Mouse (Mus musculus): ENCODE measurements around the gene Yipf1. TPM values are rescaled to one million over a fixed set of nuclear protein-coding genes. Genes with fewer than 3 reads are reported as not detected.
A peak's percentile ranks its signal among the peaks of the same experiment; 100 is the strongest.

Yipf1 gene
- polyA plus RNA-seq (2015; fragmentation: Nextera tagmentation; extraction: Ambion mirVana) = 69.3 and 76.8 TPM in 2 replicates

DNA sequence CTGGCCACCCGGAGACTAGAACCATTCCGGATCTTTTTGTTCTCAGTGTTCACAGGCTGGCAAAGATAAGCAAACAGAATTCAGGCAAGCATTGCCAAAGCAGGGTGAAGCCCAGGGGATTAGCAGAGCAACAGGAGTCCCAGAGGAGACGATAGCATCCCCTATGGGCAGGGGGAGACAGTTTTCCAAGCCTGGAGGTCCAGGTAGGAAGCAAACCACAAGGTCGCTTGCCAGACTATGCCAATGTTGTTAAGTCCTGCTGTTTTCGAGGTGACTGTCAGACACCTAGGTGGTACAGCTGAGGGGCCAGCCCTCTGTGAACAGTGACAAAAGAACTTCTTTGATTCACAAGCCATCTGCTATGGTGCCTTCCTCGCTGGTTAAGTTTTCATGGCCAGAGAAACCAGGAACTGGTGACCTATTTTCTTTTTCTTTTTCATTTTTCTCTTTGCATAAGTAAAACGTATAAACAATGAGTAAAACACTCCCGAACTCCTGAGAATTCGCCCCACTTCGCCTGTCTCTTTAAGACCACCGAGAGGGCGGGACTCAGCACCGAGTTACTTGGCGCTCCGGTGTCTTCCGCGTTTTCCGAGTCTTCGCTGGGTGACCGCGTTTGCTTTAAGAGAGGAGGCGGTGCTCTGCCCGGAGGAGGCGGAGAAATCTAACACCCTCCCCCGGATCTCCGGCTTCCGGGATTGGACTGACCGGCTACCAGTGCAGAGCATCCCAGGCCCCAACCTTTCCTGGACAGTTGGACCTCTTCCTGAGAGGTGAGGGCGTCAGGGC lies at the start of gene Yipf1:
Yipf1 (plus strand) TSS at position 674 of the 789 bp plus-strand sequence.
- Histone ChIP-seq H3K9ac (peak within 1 kb of the TSS; percentile 47), H3K27ac (peak within 1 kb of the TSS; percentile 38; the same call in 1 of the 2 replicates), H3K4me2 (replicated peaks) (peak within 1 kb of the TSS; percentile 82), H3K4me1 (replicated peaks) (peaks cover 8% of the 10 kb centered on the region), H3K9me3 (no peaks in the 10 kb centered on the region), H3K36me3 (no peaks in the 10 kb centered on the region), H3K4me3 (replicated peaks) (peak within 1 kb of the TSS; percentile 59), H3K27me3 (replicated peaks) (no peaks in the 10 kb centered on the region)
- ATAC-seq = peak; percentile 95
- under 1% methylated on average over 29 of the region's 29 CpGs for WGBS

DNA sequence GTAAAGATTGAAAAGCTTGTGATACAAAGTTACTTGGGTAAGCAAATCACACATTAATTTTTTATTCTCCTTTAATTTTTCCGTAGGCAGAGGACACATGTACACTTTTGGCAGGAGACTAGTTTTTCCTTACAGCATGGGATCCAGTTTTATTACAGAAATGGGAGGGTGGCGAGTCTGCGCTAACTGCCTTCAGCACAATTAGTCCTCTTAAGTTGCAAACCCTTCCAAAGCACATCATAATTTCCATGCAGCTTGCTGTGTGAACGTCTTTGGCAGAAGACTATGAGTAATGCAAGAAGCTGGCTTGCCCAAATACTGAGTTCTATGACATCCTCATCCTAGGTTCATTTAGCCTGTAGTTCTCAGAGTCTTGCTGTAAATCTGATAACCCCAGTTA lies 40.5 kb upstream of the Yipf1 start:
- no peak overlapping the region for H3K4me3 ChIP-seq (replicated peaks)
- no peak overlapping the region for H3K4me2 ChIP-seq (replicated peaks)
- H3K27ac ChIP-seq = no peak overlapping the region
- 83% methylated on average over 4 of the region's 4 CpGs for WGBS
- no peak for ATAC-seq
- no peak overlapping the region for H3K9ac ChIP-seq
- no peaks in the 10 kb centered on the region for H3K27me3 ChIP-seq (replicated peaks)
- no peaks in the 10 kb centered on the region for H3K4me1 ChIP-seq (replicated peaks)
- no peaks in the 10 kb centered on the region for H3K36me3 ChIP-seq
- no peaks in the 10 kb centered on the region for H3K9me3 ChIP-seq

DNA sequence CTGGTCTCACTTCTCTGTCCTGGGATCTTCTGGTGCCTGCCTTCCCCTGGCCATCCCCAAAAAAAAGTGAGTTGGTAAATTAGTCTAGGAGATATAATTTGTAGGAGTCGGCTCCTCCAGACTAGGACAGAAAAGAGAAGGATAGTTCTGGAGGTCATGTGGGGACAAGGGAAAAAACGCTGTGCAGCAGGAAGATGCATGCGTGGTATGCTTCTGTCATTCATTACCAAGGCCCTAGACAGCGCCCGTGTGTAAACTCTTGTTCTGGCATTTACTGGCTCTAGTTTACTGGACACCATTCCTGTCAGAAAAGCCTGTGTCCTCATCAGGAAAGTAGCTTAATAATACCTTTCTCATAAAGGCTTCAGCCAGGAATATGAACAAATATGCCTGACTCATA lies 39.7 kb upstream of the Yipf1 start:
- Histone ChIP-seq H3K9me3 (no peaks in the 10 kb centered on the region), H3K9ac (no peak overlapping the region), H3K27ac (no peak overlapping the region), H3K4me1 (replicated peaks) (no peaks in the 10 kb centered on the region), H3K4me2 (replicated peaks) (no peak overlapping the region), H3K36me3 (no peaks in the 10 kb centered on the region), H3K27me3 (replicated peaks) (no peaks in the 10 kb centered on the region), H3K4me3 (replicated peaks) (no peak overlapping the region)
- 65% methylated on average over 5 of the region's 5 CpGs for WGBS
- no peak for ATAC-seq

DNA sequence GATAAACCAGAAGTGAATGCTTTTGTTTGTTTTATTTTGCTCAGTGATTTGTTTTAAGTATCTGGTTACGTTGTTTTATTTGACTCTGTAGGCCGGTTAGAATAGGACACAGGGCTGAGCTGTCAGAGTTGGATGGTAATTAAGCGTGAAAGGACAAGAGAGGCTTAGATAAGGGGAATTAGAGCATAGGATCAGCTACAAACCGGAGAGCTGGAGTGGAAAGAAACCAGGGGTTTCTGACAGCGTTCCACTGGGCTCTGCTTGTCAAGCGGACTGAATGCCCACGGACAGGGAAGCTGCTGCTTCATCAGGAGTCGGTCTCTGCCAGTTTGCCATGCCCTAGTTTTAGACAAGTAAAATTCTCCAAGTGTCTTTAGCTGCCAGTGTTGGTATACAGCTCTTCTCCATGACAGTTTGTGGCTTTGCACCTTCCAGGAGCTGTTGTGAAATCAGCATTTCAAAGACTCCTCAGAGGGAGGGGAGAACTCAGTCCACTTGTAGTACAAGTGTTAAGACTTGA lies 35.9 kb upstream of the Yipf1 start:
- no peak for ATAC-seq

DNA sequence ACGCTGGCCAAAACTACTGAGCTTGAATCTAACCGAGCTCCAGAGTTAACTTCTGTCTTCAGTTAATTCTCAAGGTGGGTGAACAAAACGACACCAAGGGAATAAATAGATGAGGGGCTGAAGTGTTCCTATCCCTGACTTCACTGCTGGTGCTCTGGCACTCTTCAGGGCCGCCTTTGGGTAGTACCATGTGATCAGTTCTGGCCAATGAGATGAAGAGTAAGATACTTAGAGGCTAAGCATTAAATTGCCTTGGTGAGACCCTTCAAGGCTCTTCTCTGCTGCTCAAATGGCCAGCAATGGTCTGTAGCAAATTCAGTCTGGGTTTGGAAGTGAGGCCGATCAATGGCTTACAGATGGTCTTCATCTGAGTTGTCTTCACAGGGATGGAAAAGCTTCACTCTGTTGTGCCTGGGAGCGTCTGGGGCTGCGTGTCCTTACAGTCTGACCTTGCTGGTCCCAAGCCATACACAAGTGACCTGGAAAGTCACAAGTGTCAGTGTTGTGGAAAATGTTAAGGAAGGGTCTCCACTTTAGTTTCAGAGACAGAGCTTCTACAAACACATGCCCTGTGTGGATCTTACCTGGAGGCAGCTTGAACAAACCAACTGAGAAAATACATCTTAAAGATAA lies 33.2 kb upstream of the Yipf1 start:
- no peaks in the 10 kb centered on the region for H3K27me3 ChIP-seq (replicated peaks)
- no peaks in the 10 kb centered on the region for H3K9me3 ChIP-seq
- WGBS = 85% methylated on average over 7 of the region's 7 CpGs
- H3K4me3 ChIP-seq (replicated peaks) = no peak overlapping the region
- H3K9ac ChIP-seq = no peak overlapping the region
- H3K27ac ChIP-seq = no peak overlapping the region
- H3K36me3 ChIP-seq = no peaks in the 10 kb centered on the region
- ATAC-seq = no peak
- no peak overlapping the region for H3K4me2 ChIP-seq (replicated peaks)
- no peaks in the 10 kb centered on the region for H3K4me1 ChIP-seq (replicated peaks)

More for the DNA sequence above, 35.9 kb upstream of the Yipf1 start:
- Histone ChIP-seq H3K27ac (no peak overlapping the region), H3K27me3 (replicated peaks) (no peaks in the 10 kb centered on the region), H3K36me3 (no peaks in the 10 kb centered on the region), H3K4me1 (replicated peaks) (no peaks in the 10 kb centered on the region), H3K4me3 (replicated peaks) (no peak overlapping the region), H3K9ac (no peak overlapping the region), H3K4me2 (replicated peaks) (no peak overlapping the region), H3K9me3 (no peaks in the 10 kb centered on the region)
- WGBS = 42% methylated on average over 8 of the region's 8 CpGs

DNA sequence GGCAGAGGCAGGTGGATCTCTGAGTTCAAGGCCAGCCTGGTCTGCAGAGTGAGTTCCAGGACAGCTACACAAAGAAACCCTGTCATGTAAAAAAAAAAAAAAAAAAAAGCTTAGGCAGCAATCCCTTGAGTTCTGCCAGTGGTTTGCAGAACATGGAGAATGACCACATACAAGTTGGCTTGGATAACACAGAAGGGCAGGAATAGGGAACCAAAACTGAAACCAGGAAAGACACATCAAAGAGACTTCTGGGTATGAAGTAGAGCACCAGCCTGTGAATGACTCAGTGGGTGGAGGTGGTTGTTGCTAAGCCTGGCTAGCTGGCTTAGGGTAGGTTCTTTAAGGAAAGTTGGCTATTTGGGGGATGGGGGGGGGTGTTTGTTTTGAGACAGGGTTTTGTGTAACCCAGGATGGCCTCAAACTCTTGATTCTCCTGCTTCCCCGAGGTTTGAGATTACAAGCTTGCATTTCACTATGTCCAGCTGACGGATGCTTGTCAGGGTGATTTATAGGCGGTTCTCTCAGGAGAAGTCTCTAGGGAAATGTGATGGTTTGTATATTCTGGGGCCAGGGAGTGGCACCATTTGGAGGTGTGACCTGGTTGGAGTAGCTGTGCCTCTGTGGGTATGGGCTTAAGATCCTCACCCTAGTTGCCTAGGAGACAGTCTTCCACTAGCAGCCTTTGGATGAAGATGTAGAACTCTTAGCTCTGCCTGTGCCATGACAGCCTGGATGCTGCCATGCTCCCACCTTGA lies 28.5 kb upstream of the Yipf1 start:
- Histone ChIP-seq H3K4me2 (replicated peaks) (no peak overlapping the region), H3K27me3 (replicated peaks) (no peaks in the 10 kb centered on the region), H3K4me3 (replicated peaks) (no peak overlapping the region), H3K9ac (no peak overlapping the region), H3K27ac (no peak overlapping the region), H3K4me1 (replicated peaks) (no peaks in the 10 kb centered on the region), H3K36me3 (no peaks in the 10 kb centered on the region), H3K9me3 (no peaks in the 10 kb centered on the region)
- 54% methylated on average over 3 of the region's 3 CpGs for WGBS
- no peak for ATAC-seq

DNA sequence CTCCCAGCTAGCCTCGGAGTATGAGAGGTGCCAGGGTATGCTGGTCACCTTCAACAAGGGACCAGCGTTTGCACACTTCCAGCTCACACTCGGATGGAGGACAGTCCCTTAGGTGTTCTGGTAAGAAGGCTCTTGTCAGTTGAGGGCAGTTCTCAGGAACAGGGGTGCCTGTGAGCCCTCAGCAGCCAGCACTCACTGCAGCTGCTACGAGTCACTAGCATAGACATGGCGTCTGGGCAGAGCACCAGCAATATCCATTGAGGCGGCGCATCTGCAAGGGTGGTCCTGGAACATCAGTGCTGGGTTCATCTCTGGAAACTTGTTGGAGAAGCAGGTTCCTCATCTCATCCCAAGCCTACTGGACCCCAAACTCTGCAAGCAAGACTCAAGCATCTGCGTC lies 27.8 kb upstream of the Yipf1 start:
- no peaks in the 10 kb centered on the region for H3K9me3 ChIP-seq
- no peak overlapping the region for H3K27ac ChIP-seq
- H3K4me2 ChIP-seq (replicated peaks) = no peak overlapping the region
- H3K4me3 ChIP-seq (replicated peaks) = no peak overlapping the region
- WGBS = 95% methylated on average over 8 of the region's 8 CpGs
- H3K4me1 ChIP-seq (replicated peaks) = no peaks in the 10 kb centered on the region
- H3K9ac ChIP-seq = no peak overlapping the region
- no peaks in the 10 kb centered on the region for H3K36me3 ChIP-seq
- no peak for ATAC-seq
- H3K27me3 ChIP-seq (replicated peaks) = no peaks in the 10 kb centered on the region

DNA sequence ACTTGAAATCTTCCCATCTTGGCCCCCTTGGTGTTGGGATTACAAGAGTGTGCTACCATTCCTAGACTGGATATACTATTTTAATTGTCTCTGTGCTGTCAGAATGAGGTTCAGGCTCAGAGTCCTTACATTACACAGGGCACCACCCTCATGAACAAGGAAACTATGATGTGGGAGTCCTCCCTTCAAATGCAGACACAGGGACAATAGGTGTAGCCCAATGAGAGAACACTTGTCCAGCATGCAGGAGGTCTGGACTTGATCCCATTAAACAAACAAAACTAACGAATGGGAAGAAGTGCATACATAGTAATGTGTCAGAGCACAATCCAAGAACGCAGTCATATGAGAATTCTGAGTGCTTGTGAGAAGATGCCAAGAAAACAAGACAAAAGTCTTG lies 26.6 kb upstream of the Yipf1 start:
- no peak overlapping the region for H3K4me3 ChIP-seq (replicated peaks)
- no peak overlapping the region for H3K9ac ChIP-seq
- WGBS = 76% methylated on average over 2 of the region's 2 CpGs
- no peaks in the 10 kb centered on the region for H3K9me3 ChIP-seq
- H3K4me1 ChIP-seq (replicated peaks) = 0 out of 2 replicates have a peak, but pooled peaks cover 5% of the 10 kb centered on the region
- H3K27me3 ChIP-seq (replicated peaks) = no peaks in the 10 kb centered on the region
- no peak for ATAC-seq
- H3K36me3 ChIP-seq = no peaks in the 10 kb centered on the region
- no peak overlapping the region for H3K27ac ChIP-seq
- no peak overlapping the region for H3K4me2 ChIP-seq (replicated peaks)

DNA sequence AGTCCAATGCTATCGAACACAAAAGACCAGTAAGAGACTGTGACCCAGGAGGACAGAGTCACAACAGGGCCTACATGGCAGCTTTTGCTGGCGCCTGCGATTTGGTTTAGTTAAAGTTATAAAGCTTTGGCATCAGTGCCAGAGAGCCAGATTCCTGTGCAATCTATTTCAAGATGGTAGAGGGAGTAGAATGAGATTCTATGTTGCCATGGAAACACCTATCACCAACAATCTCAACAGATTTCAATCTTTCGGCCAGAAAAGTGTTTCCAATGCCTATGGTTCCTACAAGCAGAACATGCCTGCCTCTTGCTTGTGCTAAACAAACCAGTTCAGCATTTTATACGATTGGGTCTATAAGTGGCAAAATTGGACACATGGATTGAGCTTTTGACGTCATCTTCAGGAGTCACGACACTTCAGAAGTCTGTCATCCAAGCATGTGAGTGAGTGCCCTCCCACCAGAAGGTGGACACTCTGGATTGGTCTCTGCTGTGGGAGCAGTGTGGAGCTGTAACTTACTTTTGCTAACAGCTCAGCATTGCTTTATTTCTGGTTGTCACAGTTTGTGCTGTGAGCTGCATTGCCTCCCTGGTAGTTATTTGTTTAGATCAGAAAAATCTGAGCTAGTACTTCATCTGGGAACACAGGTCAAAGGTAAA lies 22.4 kb upstream of the Yipf1 start:
- H3K4me3 ChIP-seq (replicated peaks) = no peak overlapping the region
- ATAC-seq = no peak

DNA sequence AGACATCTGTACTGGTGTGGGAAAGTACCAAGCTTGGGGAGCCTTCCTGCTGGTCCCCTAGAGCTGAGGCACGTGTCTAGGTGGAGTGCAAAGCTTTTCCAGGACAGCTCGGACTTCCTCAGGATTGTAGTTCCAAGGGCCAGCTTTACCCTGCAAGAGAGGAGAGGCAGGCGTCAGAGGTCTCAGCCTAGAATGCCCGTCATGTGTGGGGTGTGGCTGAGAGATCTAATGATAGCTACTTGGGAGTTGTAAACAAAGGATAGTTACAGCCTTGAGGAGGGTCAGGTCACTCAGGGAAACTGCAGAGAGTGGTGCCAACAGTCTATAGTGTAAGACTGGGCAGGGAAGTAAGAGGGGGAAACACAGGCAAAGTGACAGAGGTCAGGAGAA lies 21.9 kb upstream of the Yipf1 start:
- no peaks in the 10 kb centered on the region for H3K9me3 ChIP-seq
- H3K27ac ChIP-seq = no peak overlapping the region
- H3K9ac ChIP-seq = no peak overlapping the region
- peaks cover 8% of the 10 kb centered on the region; the same call in 1 of the 2 replicates for H3K4me1 ChIP-seq (replicated peaks)
- peak; percentile 76 for ATAC-seq
- no peaks in the 10 kb centered on the region for H3K36me3 ChIP-seq
- no peak overlapping the region for H3K4me2 ChIP-seq (replicated peaks)
- H3K27me3 ChIP-seq (replicated peaks) = no peaks in the 10 kb centered on the region
- H3K4me3 ChIP-seq (replicated peaks) = no peak overlapping the region
- 21% methylated on average over 4 of the region's 4 CpGs for WGBS

More for the DNA sequence above, 22.4 kb upstream of the Yipf1 start:
- no peak overlapping the region for H3K9ac ChIP-seq
- H3K4me2 ChIP-seq (replicated peaks) = no peak overlapping the region
- no peaks in the 10 kb centered on the region for H3K36me3 ChIP-seq
- 80% methylated on average over 7 of the region's 7 CpGs for WGBS
- no peak overlapping the region for H3K27ac ChIP-seq
- H3K27me3 ChIP-seq (replicated peaks) = no peaks in the 10 kb centered on the region
- no peaks in the 10 kb centered on the region for H3K9me3 ChIP-seq
- H3K4me1 ChIP-seq (replicated peaks) = peaks cover 8% of the 10 kb centered on the region; the same call in 1 of the 2 replicates

DNA sequence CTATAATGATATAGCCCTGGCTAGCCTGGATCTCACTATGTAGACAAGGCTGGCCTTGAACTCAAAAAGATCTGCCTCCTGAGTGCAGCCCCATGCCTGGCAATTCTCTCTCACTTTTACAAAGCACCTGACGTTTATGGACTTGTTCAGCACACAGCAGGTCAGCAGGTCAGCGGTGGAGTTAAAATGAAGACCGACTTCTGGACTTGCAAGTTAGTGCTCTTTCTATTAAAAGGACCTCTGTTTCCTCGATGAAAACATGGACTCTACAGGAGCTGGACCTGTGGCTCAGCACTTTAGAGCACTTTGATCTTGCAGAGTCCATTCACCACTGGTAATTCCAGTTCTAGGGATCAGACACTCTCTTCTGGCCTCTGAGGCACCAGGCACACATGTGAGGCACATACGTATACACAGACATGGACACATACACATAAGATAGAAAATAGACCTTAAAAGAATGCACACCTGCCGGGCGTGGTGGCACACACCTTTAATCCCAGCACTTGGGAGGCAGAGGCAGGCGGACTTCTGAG lies 16.0 kb upstream of the Yipf1 start:
- no peak overlapping the region for H3K4me2 ChIP-seq (replicated peaks)
- H3K36me3 ChIP-seq = no peaks in the 10 kb centered on the region
- no peak overlapping the region for H3K9ac ChIP-seq
- H3K27me3 ChIP-seq (replicated peaks) = no peaks in the 10 kb centered on the region
- ATAC-seq = no peak
- 0 out of 2 replicates have a peak, but pooled peaks cover 8% of the 10 kb centered on the region for H3K4me1 ChIP-seq (replicated peaks)
- H3K9me3 ChIP-seq = no peaks in the 10 kb centered on the region
- no peak overlapping the region for H3K4me3 ChIP-seq (replicated peaks)
- 72% methylated on average over 8 of the region's 8 CpGs for WGBS
- H3K27ac ChIP-seq = no peak overlapping the region

Data from intestine, embryonic 15.5 days (tissue).